Mouse (Mus musculus) spleen, adult 2 months (tissue): ENCODE results near the gene Nelfb. TPM values are rescaled to one million over a fixed set of nuclear protein-coding genes. Genes with fewer than 3 reads are reported as not detected.

Experiments
- DNase-seq, 2 experiments: peaks; one replicate each; pipeline versions ENCODE4 v3.0.0 to v3.0.0-alpha.2; 2012 to 2021; ENCODE audit warnings: low spot score in 2 of 2, low read depth in 1 of 2
- H3K27ac ChIP-seq: fragments of 200-500 bp; 2 replicates; pipeline ENCODE4 v1.5.1; 2012; ENCODE audit warnings: low read length, inconsistent platforms; ENCODE audit not compliant: insufficient read depth
- H3K27me3 ChIP-seq: fragments of 200-500 bp; 2 replicates; pipeline ENCODE4 v1.6.1; 2012; ENCODE audit warnings: mild to moderate bottlenecking, moderate library complexity, low read length, inconsistent platforms; ENCODE audit not compliant: control insufficient read depth, insufficient read depth
- H3K36me3 ChIP-seq: fragments of 200-500 bp; 2 replicates; pipeline ENCODE4 v1.6.1; 2012; ENCODE audit warnings: mild to moderate bottlenecking, low read length, inconsistent platforms; ENCODE audit not compliant: control insufficient read depth, insufficient read depth
- H3K4me1 ChIP-seq: fragments of 200-500 bp; 2 replicates; pipeline ENCODE4 v1.6.1; 2011; ENCODE audit warnings: inconsistent platforms; ENCODE audit not compliant: control insufficient read depth, insufficient read depth, insufficient read length
- H3K4me3 ChIP-seq: fragments of 200-500 bp; 2 replicates; pipeline ENCODE4 v1.5.1; 2011; ENCODE audit warnings: mild to moderate bottlenecking, inconsistent platforms; ENCODE audit not compliant: insufficient read depth, insufficient read length; ENCODE audit errors: extremely low read depth
- CTCF ChIP-seq: fragments of 200-500 bp; IDR thresholded peaks from 2 replicates; pipeline ENCODE4 v1.5.1; 2011; ENCODE audit warnings: mild to moderate bottlenecking, inconsistent platforms; ENCODE audit not compliant: insufficient read depth, insufficient read length, insufficient replicate concordance; ENCODE audit errors: extremely low read depth
- POLR2A ChIP-seq: fragments of 200-500 bp; IDR thresholded peaks from 2 replicates; pipeline ENCODE4 v1.6.1; 2011; ENCODE audit warnings: low read depth, low read length, inconsistent platforms
- WGBS: fragments of 180-500 bp; shearing (Covaris S2); methylation state at CpG from one replicate; pipeline ENCODE4 v1.1.7; 2018; 5-methylcytosine and 5-hydroxymethylcytosine counted together
- polyA plus RNA-seq: library from polyadenylated mRNA; depleted of rRNA; stranded (reverse); fragments of >200 nt; gene quantifications from 2 replicates; pipeline ENCODE4 v1.2.3, GENCODE M21; 2012

Gene Nelfb
- polyA plus RNA-seq, 1 experiment: 68.1 TPM

- Histone ChIP-seq H3K36me3 (peaks cover 3% of the 10 kb centered on the region; the same call in 1 of the 2 replicates), H3K4me3 (no peak overlapping the region), H3K27ac (no peak overlapping the region), H3K4me1 (no peaks in the 10 kb centered on the region), H3K27me3 (no peaks in the 10 kb centered on the region)
- DNase-seq: no peak
- 62% methylated on average over 2 of the region's 2 CpGs for WGBS
- TF ChIP-seq CTCF (no peak), POLR2A (no peak)
Observed at GRCm38 (mm10) chr2:25217666-25218065, 6.4 kb upstream of the Nelfb start.

GRCm38 (mm10) chr2:25214444-25214843 is 3.2 kb upstream of the Nelfb start, which contains the start of gene Stpg3:
Gene Stpg3 (minus strand): TSS chr2:25214637.
- Histone ChIP-seq H3K4me3 (no peak within 1 kb of the TSS), H3K4me1 (peaks cover 9% of the 10 kb centered on the region; the same call in 1 of the 2 replicates)
- WGBS: 81% methylated on average over 3 of the region's 3 CpGs

GRCm38 (mm10) chr2:25213266-25213865 is 2.1 kb upstream of the Nelfb start:
- TF ChIP-seq POLR2A (no peak), CTCF (no peak)
- H3K27me3 ChIP-seq: no peaks in the 10 kb centered on the region
- no peak overlapping the region for H3K4me3 ChIP-seq
- peaks cover 9% of the 10 kb centered on the region; the same call in 1 of the 2 replicates for H3K4me1 ChIP-seq
- WGBS: 88% methylated on average over 23 of the region's 23 CpGs
- peaks cover 2% of the 10 kb centered on the region; the same call in 1 of the 2 replicates for H3K36me3 ChIP-seq
- no peak overlapping the region for H3K27ac ChIP-seq
- no peak for DNase-seq

More at GRCm38 (mm10) chr2:25214444-25214843, 3.2 kb upstream of the Nelfb start, which contains the start of gene Stpg3:
- no peak for DNase-seq
- TF ChIP-seq POLR2A: no peak
- no peak for TF ChIP-seq CTCF
- Histone ChIP-seq H3K27ac (no peak within 1 kb of the TSS), H3K27me3 (no peaks in the 10 kb centered on the region), H3K36me3 (peaks cover 2% of the 10 kb centered on the region; the same call in 1 of the 2 replicates)

GRCm38 (mm10) chr2:25210686-25211085 is 603 bp downstream of the Nelfb start:
- WGBS: under 1% methylated on average over 24 of the region's 24 CpGs
- peak overlapping the region; percentile 91 for H3K4me3 ChIP-seq
- H3K27ac ChIP-seq: peak overlapping the region; percentile 92
- H3K36me3 ChIP-seq: peaks cover 12% of the 10 kb centered on the region
- no peak for DNase-seq
- H3K27me3 ChIP-seq: no peaks in the 10 kb centered on the region
- H3K4me1 ChIP-seq: peaks cover 9% of the 10 kb centered on the region; the same call in 1 of the 2 replicates
- TF ChIP-seq CTCF: no peak
- no peak for TF ChIP-seq POLR2A

- no peak overlapping the region for H3K4me3 ChIP-seq
- DNase-seq: no peak
- TF ChIP-seq CTCF: no peak
- no peak for TF ChIP-seq POLR2A
- no peak overlapping the region for H3K27ac ChIP-seq
- H3K4me1 ChIP-seq: peaks cover 9% of the 10 kb centered on the region; the same call in 1 of the 2 replicates
- H3K27me3 ChIP-seq: no peaks in the 10 kb centered on the region
- 96% methylated on average over 1 of the region's 1 CpGs for WGBS
- peaks cover 37% of the 10 kb centered on the region for H3K36me3 ChIP-seq
Observed at GRCm38 (mm10) chr2:25207593-25207992, 3.7 kb downstream of the Nelfb start.

GRCm38 (mm10) chr2:25203631-25204214 is 7.6 kb downstream of the Nelfb start:
- H3K36me3 ChIP-seq: peaks cover 49% of the 10 kb centered on the region
- H3K4me3 ChIP-seq: no peak overlapping the region

More at GRCm38 (mm10) chr2:25203631-25204214, 7.6 kb downstream of the Nelfb start:
- WGBS: 62% methylated on average over 4 of the region's 4 CpGs
- Histone ChIP-seq H3K27ac (no peak overlapping the region), H3K27me3 (no peaks in the 10 kb centered on the region), H3K4me1 (no peaks in the 10 kb centered on the region)
- no peak for DNase-seq
- TF ChIP-seq POLR2A (no peak), CTCF (no peak)
